Mouse (Mus musculus): ENCODE data around the gene Inpp1.

- TF ChIP-seq CTCF (IDR thresholded peaks at IDR 0.05) (no peak), EP300 (IDR thresholded peaks at IDR 0.05) (no peak)
Observed at GRCm38 (mm10) chr1:52864220-52864619, 46.7 kb upstream of the Inpp1 start.

Data from lung, postnatal 0 days (tissue).